Mouse (Mus musculus) intestine, embryonic 15.5 days (tissue): ENCODE data around the gene Sqstm1. TPM values are rescaled to one million over a fixed set of nuclear protein-coding genes. Genes with fewer than 3 reads are reported as not detected.

Source experiments
- ATAC-seq: fragments of 200-750 bp; cut with Nextera tagmentation; 2 replicates; pipeline ENCODE4 v1.8.0; 2017; ENCODE audit warnings: moderate TSS enrichment, moderate library complexity
- H3K27ac ChIP-seq: fragments of 300-500 bp; sonication (generic); 2 replicates; pipeline ENCODE4 v1.5.1; 2015; ENCODE audit warnings: mild to moderate bottlenecking, inconsistent platforms
- H3K27me3 ChIP-seq: fragments of 300-500 bp; sonication (generic); replicated peaks from 2 replicates; pipeline ENCODE4 v1.6.1; 2015; ENCODE audit warnings: inconsistent platforms
- H3K36me3 ChIP-seq: fragments of 300-500 bp; sonication (generic); 2 replicates; pipeline ENCODE4 v1.6.1; 2015; ENCODE audit warnings: inconsistent platforms
- H3K4me1 ChIP-seq: fragments of 300-500 bp; sonication (generic); replicated peaks from 2 replicates; pipeline ENCODE4 v1.6.1; 2015; ENCODE audit warnings: inconsistent platforms
- H3K4me2 ChIP-seq: fragments of 300-500 bp; sonication (generic); replicated peaks from 2 replicates; pipeline ENCODE4 v1.6.1; 2015; ENCODE audit warnings: mild to moderate bottlenecking, inconsistent platforms
- H3K4me3 ChIP-seq: fragments of 300-500 bp; sonication (generic); replicated peaks from 2 replicates; pipeline ENCODE4 v1.5.1; 2015; ENCODE audit warnings: inconsistent platforms
- H3K9ac ChIP-seq: fragments of 300-500 bp; sonication (generic); 2 replicates; pipeline ENCODE4 v1.6.1; 2015; ENCODE audit warnings: inconsistent platforms
- H3K9me3 ChIP-seq: fragments of 300-500 bp; sonication (generic); 2 replicates; pipeline ENCODE4 v1.6.1; 2016; ENCODE audit warnings: inconsistent platforms
- WGBS: fragments of 180-500 bp; shearing (Covaris S2); methylation state at CpG from one replicate; pipeline ENCODE4 v1.1.7; 2015; 5-methylcytosine and 5-hydroxymethylcytosine counted together
- polyA plus RNA-seq: library from polyadenylated mRNA; unstranded; fragments of >200 nt; fragmentation: Nextera tagmentation; extraction: Ambion mirVana; gene quantifications from 2 replicates; pipeline ENCODE4 v1.2.1, GENCODE M21; 2015

Gene Sqstm1
- polyA plus RNA-seq, 1 experiment from 2014 or later = 189 TPM

GRCm38 (mm10) chr11:50238821-50239791 is 28.5 kb upstream of the Sqstm1 start:
- Histone ChIP-seq H3K27me3 (0 out of 2 replicates have a peak, but pooled peaks cover 10% of the 10 kb centered on the region), H3K4me2 (no peak overlapping the region), H3K9me3 (no peaks in the 10 kb centered on the region), H3K9ac (no peak overlapping the region), H3K27ac (no peak overlapping the region), H3K4me3 (no peak overlapping the region), H3K4me1 (peaks cover 15% of the 10 kb centered on the region), H3K36me3 (peaks cover 9% of the 10 kb centered on the region)
- 92% methylated on average over 9 of the region's 9 CpGs for WGBS
- no peak for ATAC-seq

DNA sequence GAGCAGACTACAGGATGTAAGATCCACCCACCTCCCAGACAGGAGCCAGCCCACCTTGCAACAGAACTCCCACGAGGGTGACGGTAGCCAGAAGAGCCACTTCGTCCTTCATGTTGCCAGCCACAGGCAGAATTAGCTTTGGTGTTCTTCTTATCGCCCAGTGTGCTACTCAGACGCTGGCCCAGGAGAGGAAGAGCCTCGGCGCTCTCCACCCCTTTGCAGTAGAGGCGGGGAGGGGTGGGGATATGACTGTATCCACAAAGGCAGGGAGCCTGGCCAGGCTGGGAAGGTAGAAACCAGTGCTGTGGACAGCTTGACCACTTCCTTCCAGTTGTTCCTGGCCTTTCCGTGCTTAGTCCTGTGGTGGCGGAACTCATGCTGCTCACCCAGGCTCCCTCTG is 27.7 kb upstream of the Sqstm1 start, which contains the start of gene Ltc4s:
Ltc4s (minus strand) TSS at position 293 of the 400 bp plus-strand sequence.
- Histone ChIP-seq H3K4me2 (peak within 1 kb of the TSS; percentile 95), H3K4me3 (peak within 1 kb of the TSS; percentile 58), H3K4me1 (peaks cover 15% of the 10 kb centered on the region), H3K36me3 (peaks cover 17% of the 10 kb centered on the region), H3K27ac (no peak within 1 kb of the TSS), H3K27me3 (0 out of 2 replicates have a peak, but pooled peaks cover 10% of the 10 kb centered on the region), H3K9me3 (no peaks in the 10 kb centered on the region), H3K9ac (no peak within 1 kb of the TSS)
- WGBS = 46% methylated on average over 10 of the region's 10 CpGs
- no peak for ATAC-seq

GRCm38 (mm10) chr11:50236937-50237835 is 26.6 kb upstream of the Sqstm1 start:
- H3K36me3 ChIP-seq = peaks cover 27% of the 10 kb centered on the region
- H3K9ac ChIP-seq = peak overlapping the region; percentile 57
- peak overlapping the region; percentile 58 for H3K4me3 ChIP-seq
- peaks cover 15% of the 10 kb centered on the region for H3K4me1 ChIP-seq
- H3K9me3 ChIP-seq = no peaks in the 10 kb centered on the region
- no peak overlapping the region for H3K27ac ChIP-seq
- whole genome bisulfite sequencing = 2% methylated on average over 66 of the region's 66 CpGs
- peak; percentile 52 for ATAC-seq
- H3K27me3 ChIP-seq = 0 out of 2 replicates have a peak, but pooled peaks cover 10% of the 10 kb centered on the region
- peak overlapping the region; percentile 95 for H3K4me2 ChIP-seq

DNA sequence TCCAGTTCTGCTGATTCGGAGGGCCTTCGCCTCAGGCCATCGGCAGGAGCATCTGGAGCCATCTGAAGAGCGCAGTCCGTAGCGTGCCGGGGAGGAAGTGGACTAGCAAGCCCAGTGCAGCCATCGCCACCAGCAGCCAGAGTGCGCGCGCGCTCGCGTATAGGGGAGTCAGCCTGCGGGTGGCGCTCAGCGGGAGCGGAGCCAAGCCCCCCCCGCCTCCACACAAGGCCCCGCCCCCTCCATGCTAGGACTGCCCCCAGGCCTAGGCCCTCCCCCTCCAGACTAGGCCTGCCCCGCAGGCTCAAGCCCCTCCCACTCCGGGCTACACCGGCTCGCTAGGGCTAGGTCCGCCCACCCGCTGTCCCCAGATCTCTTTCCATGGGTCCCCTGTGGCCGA is 25.9 kb upstream of the Sqstm1 start:
- Histone ChIP-seq H3K27me3 (0 out of 2 replicates have a peak, but pooled peaks cover 10% of the 10 kb centered on the region), H3K27ac (no peak overlapping the region), H3K9ac (peak overlapping the region; percentile 57), H3K9me3 (no peaks in the 10 kb centered on the region), H3K4me1 (peaks cover 15% of the 10 kb centered on the region), H3K36me3 (peaks cover 34% of the 10 kb centered on the region), H3K4me3 (peak overlapping the region; percentile 58), H3K4me2 (peak overlapping the region; percentile 95)
- ATAC-seq = peak; percentile 95
- 1% methylated on average over 27 of the region's 27 CpGs for WGBS

GRCm38 (mm10) chr11:50234606-50235005 is 24.0 kb upstream of the Sqstm1 start:
- Histone ChIP-seq H3K4me3 (no peak overlapping the region), H3K9ac (no peak overlapping the region), H3K27me3 (0 out of 2 replicates have a peak, but pooled peaks cover 10% of the 10 kb centered on the region), H3K9me3 (no peaks in the 10 kb centered on the region), H3K36me3 (peaks cover 34% of the 10 kb centered on the region), H3K4me2 (no peak overlapping the region), H3K4me1 (peaks cover 24% of the 10 kb centered on the region), H3K27ac (no peak overlapping the region)
- 96% methylated on average over 25 of the region's 25 CpGs for WGBS
- no peak for ATAC-seq

GRCm38 (mm10) chr11:50233993-50234392 is 23.4 kb upstream of the Sqstm1 start:
- Histone ChIP-seq H3K27me3 (0 out of 2 replicates have a peak, but pooled peaks cover 10% of the 10 kb centered on the region), H3K9me3 (no peaks in the 10 kb centered on the region)
- WGBS = 88% methylated on average over 11 of the region's 11 CpGs

GRCm38 (mm10) chr11:50233022-50233421 is 22.4 kb upstream of the Sqstm1 start:
- Histone ChIP-seq H3K9me3 (no peaks in the 10 kb centered on the region), H3K36me3 (peaks cover 34% of the 10 kb centered on the region), H3K27me3 (0 out of 2 replicates have a peak, but pooled peaks cover 6% of the 10 kb centered on the region), H3K4me1 (peaks cover 26% of the 10 kb centered on the region), H3K9ac (no peak overlapping the region), H3K4me2 (no peak overlapping the region), H3K27ac (no peak overlapping the region), H3K4me3 (no peak overlapping the region)
- ATAC-seq = no peak
- WGBS = 97% methylated on average over 13 of the region's 13 CpGs

More at GRCm38 (mm10) chr11:50233993-50234392, 23.4 kb upstream of the Sqstm1 start:
- H3K4me1 ChIP-seq = peaks cover 24% of the 10 kb centered on the region
- no peak for ATAC-seq
- no peak overlapping the region for H3K4me3 ChIP-seq
- H3K9ac ChIP-seq = no peak overlapping the region
- no peak overlapping the region for H3K27ac ChIP-seq
- H3K4me2 ChIP-seq = no peak overlapping the region
- peaks cover 34% of the 10 kb centered on the region for H3K36me3 ChIP-seq

GRCm38 (mm10) chr11:50231411-50231810 is 20.8 kb upstream of the Sqstm1 start:
- Histone ChIP-seq H3K9ac (no peak overlapping the region), H3K4me1 (peaks cover 28% of the 10 kb centered on the region), H3K9me3 (no peaks in the 10 kb centered on the region), H3K27ac (no peak overlapping the region), H3K27me3 (no peaks in the 10 kb centered on the region), H3K4me2 (peak overlapping the region; percentile 62), H3K4me3 (no peak overlapping the region), H3K36me3 (peaks cover 34% of the 10 kb centered on the region)
- WGBS = 25% methylated on average over 8 of the region's 8 CpGs
- ATAC-seq = peak; percentile 26; the same call in 1 of the 2 replicates

DNA sequence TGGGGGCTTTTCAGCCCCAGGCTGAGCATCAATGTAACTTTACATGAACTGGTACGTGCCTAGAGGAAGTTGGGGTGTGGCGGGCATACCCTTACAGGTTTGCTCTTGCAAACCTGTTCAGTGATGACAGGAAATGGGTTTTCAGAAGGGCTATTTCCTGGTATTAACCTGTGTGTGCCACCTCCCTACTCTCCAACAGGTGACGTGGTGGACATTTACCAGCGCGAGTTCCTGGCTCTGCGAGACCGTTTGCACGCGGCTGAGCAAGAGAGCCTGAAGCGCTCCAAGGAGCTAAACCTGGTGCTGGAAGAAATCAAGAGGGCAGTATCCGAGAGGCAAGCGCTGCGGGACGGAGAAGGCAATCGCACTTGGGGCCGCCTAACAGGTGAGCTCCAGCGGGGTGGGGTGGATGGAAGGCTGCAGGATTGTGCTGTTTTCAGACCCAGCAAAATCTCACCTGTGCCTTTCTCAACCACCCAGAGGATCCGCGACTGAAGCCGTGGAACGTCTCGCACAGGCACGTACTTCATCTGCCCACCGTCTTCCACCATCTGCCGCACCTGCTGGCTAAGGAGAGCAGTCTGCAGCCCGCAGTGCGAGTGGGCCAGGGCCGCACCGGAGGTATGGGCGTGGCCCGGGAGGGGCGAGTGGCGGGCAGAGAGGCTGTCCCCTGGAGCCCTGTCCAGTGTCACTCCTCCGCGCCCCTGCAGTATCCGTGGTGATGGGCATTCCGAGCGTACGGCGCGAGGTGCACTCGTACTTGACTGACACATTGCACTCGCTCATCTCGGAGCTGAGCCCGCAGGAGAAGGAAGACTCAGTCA is 20.1 kb upstream of the Sqstm1 start:
- H3K9ac ChIP-seq = no peak overlapping the region
- peak; percentile 46 for ATAC-seq
- peak overlapping the region; percentile 62 for H3K4me2 ChIP-seq
- 40% methylated on average over 45 of the region's 45 CpGs for WGBS
- peaks cover 34% of the 10 kb centered on the region for H3K36me3 ChIP-seq
- no peak overlapping the region for H3K27ac ChIP-seq
- peaks cover 31% of the 10 kb centered on the region for H3K4me1 ChIP-seq
- H3K27me3 ChIP-seq = no peaks in the 10 kb centered on the region
- H3K9me3 ChIP-seq = no peaks in the 10 kb centered on the region
- peak overlapping the region; percentile 17 for H3K4me3 ChIP-seq

GRCm38 (mm10) chr11:50229252-50229910 is 18.8 kb upstream of the Sqstm1 start:
- peaks cover 31% of the 10 kb centered on the region for H3K4me1 ChIP-seq
- no peaks in the 10 kb centered on the region for H3K27me3 ChIP-seq
- no peak overlapping the region; the same call in 1 of the 2 replicates for H3K4me2 ChIP-seq
- no peaks in the 10 kb centered on the region for H3K9me3 ChIP-seq
- H3K9ac ChIP-seq = no peak overlapping the region
- no peak overlapping the region for H3K4me3 ChIP-seq
- no peak overlapping the region for H3K27ac ChIP-seq
- 46% methylated on average over 7 of the region's 7 CpGs for WGBS
- peaks cover 27% of the 10 kb centered on the region for H3K36me3 ChIP-seq
- no peak for ATAC-seq

DNA sequence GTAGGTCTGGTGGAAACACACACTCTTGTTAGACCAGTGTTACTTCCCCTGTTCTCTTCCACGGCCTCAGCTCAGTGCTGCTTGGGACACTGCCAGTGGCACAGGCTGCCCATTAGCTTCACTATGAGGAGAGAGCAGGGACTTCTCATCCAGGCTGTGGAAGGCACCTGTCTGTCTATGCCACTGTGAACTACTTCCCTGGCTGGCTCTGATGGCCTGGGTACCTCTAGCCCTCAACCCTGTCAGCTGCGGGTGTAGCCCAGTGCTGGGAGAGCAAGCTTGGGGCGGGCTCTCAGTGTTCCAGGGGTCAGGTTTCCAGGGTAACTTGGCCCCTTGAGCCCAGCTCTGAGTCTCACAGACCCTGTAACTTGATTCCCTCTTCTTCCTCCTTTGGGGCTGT is 18.1 kb upstream of the Sqstm1 start:
- H3K27ac ChIP-seq = no peak overlapping the region
- H3K27me3 ChIP-seq = no peaks in the 10 kb centered on the region
- 44% methylated on average over 3 of the region's 3 CpGs for WGBS
- no peak overlapping the region for H3K4me2 ChIP-seq
- ATAC-seq = no peak
- no peak overlapping the region for H3K4me3 ChIP-seq
- H3K9me3 ChIP-seq = no peaks in the 10 kb centered on the region
- no peak overlapping the region for H3K9ac ChIP-seq
- peaks cover 21% of the 10 kb centered on the region for H3K36me3 ChIP-seq
- H3K4me1 ChIP-seq = peaks cover 35% of the 10 kb centered on the region
